Mouse (Mus musculus): ENCODE data around the gene Nfatc3.

- TF ChIP-seq MAX (IDR thresholded peaks at IDR 0.05; ENCODE audit: low read depth) (no peak), MYOD1 (IDR thresholded peaks at IDR 0.05; ENCODE audit: control insufficient read depth in 1 of 3, insufficient read length in 2 of 3, low read depth in 2 of 3) (no peak), CEBPB (IDR thresholded peaks at IDR 0.05; ENCODE audit: insufficient read depth, poor library complexity, severe bottlenecking) (no peak), USF1 (IDR thresholded peaks at IDR 0.05; ENCODE audit: low read depth) (no peak), POLR2A (IDR thresholded peaks at IDR 0.05; ENCODE audit: insufficient read length, low read depth) (no peak)
Observed at GRCm38 (mm10) chr8:106163251-106163650, 104.6 kb downstream of the Nfatc3 start.
